Mouse (Mus musculus) forebrain, embryonic 13.5 days (tissue): ENCODE measurements at regions not wholly inside any gene's neighbourhood (a gene's known extent, or its start where the extent isn't known, plus 50 kb on each side); places are given as distances from the start of the nearest gene placed in this dataset.
"Not testable (repeated sequence)": the region's sequence is repeated elsewhere in the genome, so short reads cannot be mapped to it uniquely, and the experiment has no call there.

Experiments used
- ATAC-seq: fragments of 200-750 bp; cut with Nextera tagmentation; 2 replicates; pipeline ENCODE4 v1.8.0; 2017
- H3K27ac ChIP-seq: fragments of 300-500 bp; sonication (generic); 2 replicates; pipeline ENCODE4 v1.5.1; 2015; ENCODE audit warnings: inconsistent platforms, mild to moderate bottlenecking, moderate library complexity
- H3K27me3 ChIP-seq: fragments of 300-500 bp; sonication (generic); 2 replicates; pipeline ENCODE4 v1.6.1; 2015; ENCODE audit warnings: mild to moderate bottlenecking, inconsistent platforms
- H3K36me3 ChIP-seq: fragments of 300-500 bp; sonication (generic); 2 replicates; pipeline ENCODE4 v1.6.1; 2015; ENCODE audit warnings: mild to moderate bottlenecking, inconsistent platforms; ENCODE audit not compliant: poor library complexity, severe bottlenecking
- H3K4me1 ChIP-seq: fragments of 300-500 bp; sonication (generic); 2 replicates; pipeline ENCODE4 v1.6.1; 2015; ENCODE audit warnings: inconsistent platforms
- H3K4me2 ChIP-seq: fragments of 300-500 bp; sonication (generic); 2 replicates; pipeline ENCODE4 v1.6.1; 2015; ENCODE audit warnings: inconsistent platforms, mild to moderate bottlenecking, moderate library complexity
- H3K4me3 ChIP-seq: fragments of 300-500 bp; sonication (generic); 2 replicates; pipeline ENCODE4 v1.5.1; 2015; ENCODE audit warnings: mild to moderate bottlenecking, inconsistent platforms
- H3K9ac ChIP-seq: fragments of 300-500 bp; sonication (generic); 2 replicates; pipeline ENCODE4 v1.6.1; 2015; ENCODE audit warnings: mild to moderate bottlenecking, inconsistent platforms
- H3K9me3 ChIP-seq: fragments of 300-500 bp; sonication (generic); replicated peaks from 2 replicates; pipeline ENCODE4 v1.6.1; 2016; ENCODE audit warnings: inconsistent platforms
- WGBS: fragments of 180-500 bp; shearing (Covaris S2); methylation state at CpG from one replicate; pipeline ENCODE4 v1.1.7; 2015; 5-methylcytosine and 5-hydroxymethylcytosine counted together

GRCm38 (mm10) chr17:26335551-26335950, 79.1 kb upstream of the Neurl1b start:
- Histone ChIP-seq H3K4me3 (no peak overlapping the region), H3K9ac (no peak overlapping the region), H3K27ac (no peak overlapping the region), H3K36me3 (no peaks in the 10 kb centered on the region), H3K4me2 (no peak overlapping the region), H3K4me1 (no peaks in the 10 kb centered on the region), H3K9me3 (no peaks in the 10 kb centered on the region), H3K27me3 (no peaks in the 10 kb centered on the region)
- 89% methylated on average over 3 of the region's 3 CpGs for WGBS
- no peak for ATAC-seq

DNA sequence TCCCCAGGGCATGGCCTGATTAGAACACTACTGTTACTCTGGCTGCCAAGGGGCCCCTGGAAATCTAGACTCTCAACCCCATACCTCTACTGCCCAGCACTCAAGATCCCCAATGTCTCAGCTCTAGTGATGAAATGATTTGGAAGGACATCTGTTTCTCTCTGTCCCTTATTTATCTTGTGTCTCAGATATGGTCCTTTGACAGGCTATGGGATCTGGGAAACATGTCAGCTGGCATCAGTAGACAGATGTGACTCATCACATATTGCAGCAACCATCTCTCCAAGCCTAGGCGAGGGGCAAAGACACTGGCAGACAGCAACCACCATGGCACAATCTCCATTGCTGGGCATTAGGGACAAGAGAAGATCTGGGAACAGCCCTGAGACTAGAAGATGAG, 78.6 kb upstream of the Neurl1b start:
- Histone ChIP-seq H3K27me3 (no peaks in the 10 kb centered on the region), H3K36me3 (no peaks in the 10 kb centered on the region), H3K27ac (no peak overlapping the region), H3K9ac (no peak overlapping the region), H3K4me3 (no peak overlapping the region), H3K9me3 (no peaks in the 10 kb centered on the region), H3K4me2 (no peak overlapping the region), H3K4me1 (no peaks in the 10 kb centered on the region)
- whole genome bisulfite sequencing = 97% methylated on average over 1 of the region's 1 CpGs
- ATAC-seq = no peak

GRCm38 (mm10) chr17:26337106-26337505, 77.5 kb upstream of the Neurl1b start:
- Histone ChIP-seq H3K4me2 (no peak overlapping the region), H3K36me3 (no peaks in the 10 kb centered on the region), H3K4me1 (no peaks in the 10 kb centered on the region), H3K27me3 (no peaks in the 10 kb centered on the region), H3K9ac (no peak overlapping the region), H3K4me3 (no peak overlapping the region), H3K9me3 (no peaks in the 10 kb centered on the region), H3K27ac (no peak overlapping the region)
- no peak for ATAC-seq
- WGBS = 64% methylated on average over 3 of the region's 3 CpGs

GRCm38 (mm10) chr17:26345436-26345835, 69.2 kb upstream of the Neurl1b start:
- WGBS = 87% methylated on average over 7 of the region's 7 CpGs
- H3K36me3 ChIP-seq, H3K9me3 ChIP-seq, H3K4me2 ChIP-seq, ATAC-seq, H3K9ac ChIP-seq, H3K4me3 ChIP-seq, H3K27me3 ChIP-seq, H3K4me1 ChIP-seq, H3K27ac ChIP-seq: not testable (repeated sequence)

DNA sequence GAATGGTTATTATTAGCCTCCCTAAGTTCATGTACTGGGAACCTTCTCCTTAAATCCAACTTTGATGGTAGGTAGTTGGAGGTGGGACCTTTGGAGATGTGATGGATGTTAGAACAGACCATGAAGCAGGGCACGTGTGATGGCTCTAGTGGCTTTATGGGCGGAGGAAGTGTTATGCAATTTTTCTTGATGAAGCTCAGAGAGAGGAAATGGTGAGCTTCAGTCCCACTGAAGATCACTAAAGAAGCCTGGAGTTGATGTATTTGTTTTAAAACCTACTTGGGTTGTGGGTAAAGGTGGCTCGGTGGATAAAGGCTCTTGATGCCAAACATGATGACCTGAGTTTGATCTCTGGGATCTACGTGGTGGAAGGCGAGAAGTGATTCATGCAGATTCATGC, 66.5 kb upstream of the Neurl1b start:
- no peaks in the 10 kb centered on the region for H3K4me1 ChIP-seq
- H3K4me2 ChIP-seq = no peak overlapping the region
- H3K27ac ChIP-seq = no peak overlapping the region
- no peaks in the 10 kb centered on the region for H3K9me3 ChIP-seq
- no peak overlapping the region for H3K9ac ChIP-seq
- 94% methylated on average over 5 of the region's 5 CpGs for WGBS
- H3K36me3 ChIP-seq = no peaks in the 10 kb centered on the region
- no peak for ATAC-seq
- no peak overlapping the region for H3K4me3 ChIP-seq
- peaks cover 4% of the 10 kb centered on the region; the same call in 1 of the 2 replicates for H3K27me3 ChIP-seq

DNA sequence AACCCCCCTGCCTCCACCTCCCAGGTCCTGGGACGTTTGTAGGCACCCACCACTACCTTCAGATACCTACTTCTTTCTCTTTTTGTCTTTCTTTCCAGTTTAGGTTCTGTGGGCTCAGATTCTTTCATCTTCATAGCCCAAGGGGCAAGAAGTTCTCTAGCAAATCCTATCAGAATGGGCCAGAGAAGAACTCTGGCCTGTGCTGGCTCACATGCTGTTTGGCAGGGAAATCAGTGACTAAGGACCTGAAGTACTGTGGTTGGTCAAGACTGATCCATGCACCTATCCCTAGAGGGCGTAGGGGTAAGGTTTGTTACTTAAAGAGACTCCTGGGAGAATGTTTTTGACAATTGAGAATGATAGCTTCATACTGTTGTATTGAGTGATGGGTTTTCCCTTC, 64.9 kb upstream of the Neurl1b start:
- 60% methylated on average over 2 of the region's 2 CpGs for WGBS
- Histone ChIP-seq H3K4me3 (no peak overlapping the region), H3K27ac (no peak overlapping the region), H3K27me3 (peaks cover 4% of the 10 kb centered on the region; the same call in 1 of the 2 replicates), H3K9ac (no peak overlapping the region), H3K4me2 (no peak overlapping the region), H3K36me3 (no peaks in the 10 kb centered on the region), H3K9me3 (no peaks in the 10 kb centered on the region), H3K4me1 (no peaks in the 10 kb centered on the region)
- no peak for ATAC-seq

- no peak overlapping the region for H3K9ac ChIP-seq
- no peak overlapping the region for H3K4me3 ChIP-seq
- H3K4me1 ChIP-seq = no peaks in the 10 kb centered on the region
- no peak overlapping the region for H3K4me2 ChIP-seq
- no peaks in the 10 kb centered on the region for H3K9me3 ChIP-seq
- H3K27ac ChIP-seq = no peak overlapping the region
- 83% methylated on average over 5 of the region's 5 CpGs for WGBS
- peaks cover 4% of the 10 kb centered on the region; the same call in 1 of the 2 replicates for H3K27me3 ChIP-seq
- no peaks in the 10 kb centered on the region for H3K36me3 ChIP-seq
- no peak for ATAC-seq
These were observed 64.4 kb upstream of the Neurl1b start for GRCm38 (mm10) chr17:26350216-26350615.

GRCm38 (mm10) chr17:26351991-26352390, 62.6 kb upstream of the Neurl1b start:
- Histone ChIP-seq H3K4me2 (no peak overlapping the region), H3K36me3 (no peaks in the 10 kb centered on the region), H3K27ac (no peak overlapping the region), H3K27me3 (peaks cover 4% of the 10 kb centered on the region; the same call in 1 of the 2 replicates), H3K4me1 (0 out of 2 replicates have a peak, but pooled peaks cover 7% of the 10 kb centered on the region), H3K4me3 (no peak overlapping the region), H3K9me3 (no peaks in the 10 kb centered on the region), H3K9ac (no peak overlapping the region)
- no peak for ATAC-seq
- 84% methylated on average over 7 of the region's 7 CpGs for WGBS

DNA sequence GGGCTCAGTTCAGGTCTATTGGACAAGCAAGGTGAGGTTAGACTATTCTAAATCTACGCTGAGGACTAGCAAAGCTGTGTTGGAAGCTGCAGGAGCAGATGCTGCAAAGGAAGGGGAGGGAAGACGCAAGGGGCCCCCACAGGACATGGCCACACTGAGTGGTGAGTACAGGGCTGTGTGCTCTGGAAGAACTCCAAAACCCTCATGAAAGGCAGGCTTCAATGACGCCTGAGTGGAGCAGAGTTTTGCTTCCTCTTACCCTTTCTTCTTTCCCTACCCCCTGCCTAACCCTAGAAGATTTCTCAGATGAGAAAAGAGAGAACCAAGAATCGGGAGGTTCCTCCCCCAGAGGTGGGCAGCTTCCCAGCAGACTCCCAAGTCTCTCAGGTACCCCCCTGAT, 61.9 kb upstream of the Neurl1b start:
- WGBS = 78% methylated on average over 4 of the region's 4 CpGs
- no peak overlapping the region for H3K9ac ChIP-seq
- H3K36me3 ChIP-seq = no peaks in the 10 kb centered on the region
- H3K4me3 ChIP-seq = no peak overlapping the region
- H3K4me1 ChIP-seq = 0 out of 2 replicates have a peak, but pooled peaks cover 7% of the 10 kb centered on the region
- no peaks in the 10 kb centered on the region for H3K9me3 ChIP-seq
- peaks cover 4% of the 10 kb centered on the region; the same call in 1 of the 2 replicates for H3K27me3 ChIP-seq
- no peak for ATAC-seq
- H3K27ac ChIP-seq = no peak overlapping the region
- no peak overlapping the region for H3K4me2 ChIP-seq

DNA sequence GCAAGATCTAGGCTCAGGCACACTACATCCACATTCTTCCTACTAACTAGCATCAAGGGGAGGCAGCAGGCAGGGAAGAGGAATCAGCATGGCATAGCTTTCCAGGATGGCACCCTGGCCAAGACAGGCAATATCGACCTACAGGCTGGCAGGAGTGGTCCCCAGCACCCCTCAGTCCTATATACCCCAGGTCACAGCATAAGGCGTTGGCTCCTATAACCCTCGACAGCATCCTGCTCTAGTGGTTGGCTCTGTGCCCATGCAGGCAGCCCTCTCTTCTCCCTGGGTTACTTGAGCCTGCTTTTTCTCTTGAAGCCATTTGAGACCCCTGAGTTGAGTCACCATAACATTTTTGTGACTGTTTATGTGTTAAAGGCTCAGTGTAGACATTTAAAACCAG, 60.2 kb upstream of the Neurl1b start:
- WGBS = 65% methylated on average over 3 of the region's 3 CpGs
- H3K4me2 ChIP-seq = no peak overlapping the region
- no peaks in the 10 kb centered on the region for H3K9me3 ChIP-seq
- H3K9ac ChIP-seq = no peak overlapping the region
- ATAC-seq = no peak
- 0 out of 2 replicates have a peak, but pooled peaks cover 9% of the 10 kb centered on the region for H3K4me1 ChIP-seq
- H3K36me3 ChIP-seq = no peaks in the 10 kb centered on the region
- no peak overlapping the region for H3K27ac ChIP-seq
- peaks cover 4% of the 10 kb centered on the region; the same call in 1 of the 2 replicates for H3K27me3 ChIP-seq
- H3K4me3 ChIP-seq = no peak overlapping the region

- ATAC-seq = no peak
- 89% methylated on average over 3 of the region's 3 CpGs for WGBS
- Histone ChIP-seq H3K4me3 (no peak overlapping the region), H3K9ac (no peak overlapping the region), H3K27me3 (peaks cover 4% of the 10 kb centered on the region; the same call in 1 of the 2 replicates), H3K4me2 (no peak overlapping the region), H3K4me1 (0 out of 2 replicates have a peak, but pooled peaks cover 9% of the 10 kb centered on the region), H3K36me3 (no peaks in the 10 kb centered on the region), H3K27ac (no peak overlapping the region), H3K9me3 (no peaks in the 10 kb centered on the region)
These were observed 59.3 kb upstream of the Neurl1b start for GRCm38 (mm10) chr17:26355301-26355700.

- no peaks in the 10 kb centered on the region for H3K36me3 ChIP-seq
- H3K27me3 ChIP-seq = peaks cover 4% of the 10 kb centered on the region; the same call in 1 of the 2 replicates
- H3K9ac ChIP-seq = no peak overlapping the region
- no peak for ATAC-seq
- no peak overlapping the region for H3K4me2 ChIP-seq
- H3K4me1 ChIP-seq = peaks cover 19% of the 10 kb centered on the region
- no peak overlapping the region for H3K27ac ChIP-seq
- H3K9me3 ChIP-seq = no peaks in the 10 kb centered on the region
- no peak overlapping the region for H3K4me3 ChIP-seq
- 80% methylated on average over 5 of the region's 5 CpGs for WGBS
These were observed 57.7 kb upstream of the Neurl1b start for GRCm38 (mm10) chr17:26356906-26357305.

DNA sequence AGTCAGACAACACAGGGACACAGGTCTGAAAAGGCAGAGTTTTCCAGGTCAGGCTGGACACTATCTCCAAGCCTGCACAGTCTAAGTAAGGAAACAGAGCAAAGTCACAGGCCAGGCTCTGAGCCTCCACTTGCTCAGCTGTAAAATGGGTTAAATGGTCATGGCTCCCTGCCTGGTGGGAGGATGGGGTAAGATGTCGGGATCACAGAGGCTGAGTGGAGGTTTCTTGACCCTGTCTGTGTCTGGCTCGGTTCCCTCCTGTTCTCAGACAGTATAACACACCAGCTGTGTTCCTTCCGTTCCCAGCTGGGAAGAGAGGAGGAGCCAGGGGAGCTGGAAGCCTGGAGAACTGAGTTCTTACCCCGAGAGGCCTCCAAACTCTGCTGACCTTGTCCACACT, 56.8 kb upstream of the Neurl1b start:
- H3K4me2 ChIP-seq = no peak overlapping the region
- WGBS = 55% methylated on average over 4 of the region's 4 CpGs
- no peak for ATAC-seq

More for the DNA sequence above, 56.8 kb upstream of the Neurl1b start:
- no peak overlapping the region for H3K4me3 ChIP-seq
- H3K9me3 ChIP-seq = no peaks in the 10 kb centered on the region
- no peak overlapping the region for H3K9ac ChIP-seq
- H3K36me3 ChIP-seq = no peaks in the 10 kb centered on the region
- H3K27ac ChIP-seq = no peak overlapping the region
- no peaks in the 10 kb centered on the region for H3K27me3 ChIP-seq
- peaks cover 25% of the 10 kb centered on the region for H3K4me1 ChIP-seq
